Mouse (Mus musculus) limb, embryonic 14.5 days (tissue): ENCODE results near the gene Nr2f2. TPM values are rescaled to one million over a fixed set of nuclear protein-coding genes. Genes with fewer than 3 reads are reported as not detected.

Experiments used
- ATAC-seq: fragments of 200-750 bp; cut with Nextera tagmentation; 2 replicates; pipeline ENCODE4 v1.8.0; 2017; ENCODE audit warnings: low read depth, moderate number of reproducible peaks, moderate TSS enrichment; ENCODE audit not compliant: low FRiP score
- DNase-seq: peaks from one replicate; pipeline ENCODE4 v3.0.0-alpha.2; 2015; ENCODE audit warnings: low spot score
- H3K27ac ChIP-seq: fragments of 300-500 bp; sonication (generic); replicated peaks from 2 replicates; pipeline ENCODE4 v1.5.1; 2014; ENCODE audit warnings: low read depth, mild to moderate bottlenecking, low read length, moderate library complexity, mixed read lengths
- H3K27me3 ChIP-seq: fragments of 300-500 bp; sonication (generic); 2 replicates; pipeline ENCODE4 v1.6.1; 2014; ENCODE audit warnings: low read length, mixed read lengths; ENCODE audit not compliant: control insufficient read depth, insufficient read depth
- H3K36me3 ChIP-seq: fragments of 300-500 bp; sonication (generic); 2 replicates; pipeline ENCODE4 v1.6.1; 2014; ENCODE audit warnings: mild to moderate bottlenecking, low read length, moderate library complexity, mixed read lengths; ENCODE audit not compliant: control insufficient read depth, insufficient read depth
- H3K4me1 ChIP-seq: fragments of 300-500 bp; sonication (generic); 2 replicates; pipeline ENCODE4 v1.6.1; 2014; ENCODE audit warnings: antibody characterized with exemption, low read length, mixed read lengths; ENCODE audit not compliant: control insufficient read depth, insufficient read depth
- H3K4me2 ChIP-seq: fragments of 300-500 bp; sonication (generic); replicated peaks from 2 replicates; pipeline ENCODE4 v1.6.1; 2014; ENCODE audit warnings: low read depth, mild to moderate bottlenecking, low read length, moderate library complexity; ENCODE audit not compliant: severe bottlenecking
- H3K4me3 ChIP-seq: fragments of 300-500 bp; sonication (generic); replicated peaks from 2 replicates; pipeline ENCODE4 v1.5.1; 2014; ENCODE audit warnings: low read length
- H3K9ac ChIP-seq: fragments of 300-500 bp; sonication (generic); 2 replicates; pipeline ENCODE4 v1.6.1; 2014; ENCODE audit warnings: mild to moderate bottlenecking, low read depth, low read length, moderate library complexity; ENCODE audit not compliant: severe bottlenecking
- H3K9me3 ChIP-seq: fragments of 300-500 bp; sonication (generic); 2 replicates; pipeline ENCODE4 v1.6.1; 2016; ENCODE audit warnings: low read length; ENCODE audit not compliant: control insufficient read depth
- POLR2A ChIP-seq: fragments of 200-500 bp; IDR thresholded peaks from 2 replicates; pipeline ENCODE4 v1.8.0; 2012; ENCODE audit warnings: inconsistent platforms, mild to moderate bottlenecking, moderate library complexity, borderline replicate concordance; ENCODE audit not compliant: insufficient read depth, insufficient read length; ENCODE audit errors: extremely low read depth
- WGBS: fragments of 180-500 bp; shearing (Covaris S2); extraction: QIAGEN DNeasy Blood & Tissue Kit; methylation state at CpG from one replicate; pipeline ENCODE4 v1.1.7; 2014; 5-methylcytosine and 5-hydroxymethylcytosine counted together
- polyA plus RNA-seq, 2 experiments: library from polyadenylated mRNA; depleted of rRNA in 1 of 2; stranded (reverse) in 1 of 2; unstranded in 1 of 2; fragments of >200 nt; fragmentation: Nextera tagmentation in 1 of 2; extraction: Ambion mirVana in 1 of 2; gene quantifications; 2 replicates each; pipeline versions ENCODE4 v1.2.1 to v1.2.3; 2012 to 2014

Gene Nr2f2
- polyA plus RNA-seq, 2 experiments: 54.7 to 80.2 TPM

DNA sequence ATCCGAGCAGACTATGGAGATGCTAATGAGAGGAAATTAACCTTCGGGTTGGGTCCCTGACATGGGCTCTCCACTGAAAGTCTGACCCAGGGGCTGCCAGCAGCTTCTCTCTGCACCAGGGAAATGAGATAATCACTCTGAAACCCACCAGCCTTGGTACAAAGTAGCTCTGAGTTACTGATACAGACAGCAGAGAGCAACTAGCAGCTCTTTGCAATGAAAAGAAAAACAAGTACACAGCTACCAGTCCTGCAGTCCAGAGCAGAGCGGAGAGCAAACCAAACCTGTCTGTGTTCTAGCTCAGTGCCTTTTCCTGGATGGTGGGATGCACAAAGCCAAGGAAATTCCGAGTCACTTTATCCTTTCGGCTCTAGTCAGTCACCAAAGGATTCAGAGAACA lies 23.1 kb downstream of the Nr2f2 start:
- Histone ChIP-seq H3K27ac (no peak overlapping the region), H3K9me3 (no peaks in the 10 kb centered on the region), H3K36me3 (no peaks in the 10 kb centered on the region), H3K4me3 (no peak overlapping the region), H3K4me2 (no peak overlapping the region), H3K27me3 (peaks cover 90% of the 10 kb centered on the region), H3K4me1 (peaks cover 19% of the 10 kb centered on the region), H3K9ac (no peak overlapping the region)
- ATAC-seq (no peak), DNase-seq (no peak)
- 48% methylated on average over 5 of the region's 5 CpGs for WGBS
- TF ChIP-seq POLR2A: no peak

GRCm38 (mm10) chr7:70342771-70343170 lies 23.8 kb downstream of the Nr2f2 start:
- H3K9me3 ChIP-seq: no peaks in the 10 kb centered on the region
- no peak overlapping the region for H3K9ac ChIP-seq
- ATAC-seq (no peak), DNase-seq (no peak)
- no peak overlapping the region for H3K4me3 ChIP-seq
- no peak for TF ChIP-seq POLR2A
- 36% methylated on average over 8 of the region's 8 CpGs for WGBS
- no peak overlapping the region for H3K4me2 ChIP-seq
- H3K27ac ChIP-seq: no peak overlapping the region
- H3K36me3 ChIP-seq: no peaks in the 10 kb centered on the region
- peaks cover 12% of the 10 kb centered on the region for H3K4me1 ChIP-seq
- peaks cover 90% of the 10 kb centered on the region for H3K27me3 ChIP-seq

DNA sequence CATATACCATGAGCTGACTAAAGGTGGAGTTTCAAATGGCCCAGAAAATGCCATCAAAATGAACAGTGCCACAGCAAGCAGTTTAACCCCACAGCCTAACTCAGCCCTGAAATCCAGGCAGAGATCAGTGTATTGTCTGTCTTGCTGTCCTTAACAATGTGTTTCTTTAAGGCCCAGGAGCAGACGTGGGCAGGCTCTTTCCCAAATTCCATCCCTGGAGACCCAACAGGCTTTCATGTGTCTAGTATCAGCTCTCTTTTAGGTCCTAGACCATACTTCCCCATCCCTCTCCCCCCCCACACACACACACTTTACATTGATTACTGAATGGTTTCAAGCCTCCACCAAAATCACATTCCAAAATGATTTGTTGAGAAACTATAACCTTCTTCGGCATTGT lies 24.5 kb downstream of the Nr2f2 start:
- no peaks in the 10 kb centered on the region for H3K36me3 ChIP-seq
- no peak overlapping the region for H3K4me3 ChIP-seq
- peaks cover 92% of the 10 kb centered on the region for H3K27me3 ChIP-seq
- 46% methylated on average over 2 of the region's 2 CpGs for WGBS
- no peak for ATAC-seq
- no peak overlapping the region for H3K27ac ChIP-seq
- H3K4me1 ChIP-seq: peaks cover 9% of the 10 kb centered on the region
- no peak overlapping the region for H3K9ac ChIP-seq
- H3K9me3 ChIP-seq: no peaks in the 10 kb centered on the region
- DNase-seq: no peak
- no peak overlapping the region for H3K4me2 ChIP-seq
- TF ChIP-seq POLR2A: no peak

DNA sequence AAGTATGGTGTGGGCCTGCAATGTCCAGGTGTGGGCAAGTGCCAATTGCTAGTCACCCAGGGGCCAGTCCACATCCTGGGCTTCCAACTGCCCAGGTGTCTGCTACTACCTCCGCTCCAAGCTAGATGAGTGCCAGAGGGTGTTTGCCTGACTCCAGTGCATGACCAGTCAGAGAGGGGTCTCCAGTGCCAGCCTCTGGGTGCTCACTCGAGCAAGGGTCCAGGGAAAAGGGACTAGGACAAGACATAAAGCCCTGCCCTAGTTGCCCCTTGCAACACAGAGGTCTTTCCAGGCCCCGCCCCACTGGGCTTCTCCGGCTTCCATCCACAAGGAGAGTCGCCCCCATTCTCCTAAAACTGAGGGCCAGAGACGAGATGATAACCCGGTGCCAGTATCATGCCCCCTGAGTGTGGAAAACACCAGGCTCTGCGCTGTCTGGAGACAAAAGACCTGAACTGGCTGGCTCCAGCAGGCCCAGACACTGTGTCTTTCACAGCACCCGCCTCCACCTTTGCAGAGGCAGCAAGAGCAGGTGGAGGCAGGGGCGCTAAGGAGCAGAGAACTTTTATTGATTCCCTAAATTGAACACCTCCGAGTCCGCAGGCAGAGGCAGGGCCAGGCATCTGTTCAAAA lies 26.4 kb downstream of the Nr2f2 start:
- Histone ChIP-seq H3K36me3 (no peaks in the 10 kb centered on the region), H3K9me3 (no peaks in the 10 kb centered on the region), H3K9ac (no peak overlapping the region), H3K27me3 (peaks cover 93% of the 10 kb centered on the region), H3K27ac (no peak overlapping the region), H3K4me2 (no peak overlapping the region), H3K4me3 (no peak overlapping the region), H3K4me1 (no peaks in the 10 kb centered on the region; the same call in 1 of the 2 replicates)
- WGBS: 39% methylated on average over 12 of the region's 12 CpGs
- TF ChIP-seq POLR2A: no peak
- ATAC-seq: no peak
- DNase-seq: no peak

DNA sequence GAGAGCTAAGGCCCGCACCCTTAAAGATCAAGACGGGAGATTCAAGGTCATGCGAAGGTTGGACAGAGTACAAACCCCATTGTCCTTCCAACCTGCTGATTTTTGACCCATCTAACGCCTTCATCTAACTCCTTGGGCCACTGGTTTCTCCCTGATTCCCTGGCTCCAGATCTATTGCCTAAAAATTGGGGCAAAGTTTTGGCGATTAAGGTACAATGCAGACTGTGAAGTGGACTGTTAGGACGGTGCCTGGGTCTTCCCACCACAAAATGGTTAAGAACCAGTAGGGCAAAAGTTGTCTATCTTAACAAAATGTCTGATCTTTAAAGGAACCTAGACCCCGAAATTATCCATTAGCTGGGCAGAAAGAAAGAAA lies 28.3 kb downstream of the Nr2f2 start:
- no peak overlapping the region for H3K9ac ChIP-seq
- ATAC-seq (no peak), DNase-seq (no peak)
- 20% methylated on average over 7 of the region's 7 CpGs for WGBS
- TF ChIP-seq POLR2A: no peak
- H3K4me2 ChIP-seq: no peak overlapping the region
- no peak overlapping the region for H3K4me3 ChIP-seq
- H3K36me3 ChIP-seq: no peaks in the 10 kb centered on the region
- H3K4me1 ChIP-seq: peaks cover 4% of the 10 kb centered on the region; the same call in 1 of the 2 replicates
- H3K9me3 ChIP-seq: no peaks in the 10 kb centered on the region
- peaks cover 94% of the 10 kb centered on the region for H3K27me3 ChIP-seq
- no peak overlapping the region for H3K27ac ChIP-seq
